Mouse (Mus musculus): Measurements from ENCODE around the gene Fam83f. TPM values are rescaled to one million over a fixed set of nuclear protein-coding genes. Genes with fewer than 3 reads are reported as not detected.

Fam83f gene
- polyA plus RNA-seq, 1 experiment from 2014 or later = 1.6 TPM

GRCm38 (mm10) chr15:80674700-80675099 is 3.1 kb downstream of the Fam83f start:
- Histone ChIP-seq H3K4me1 (peaks cover 18% of the 10 kb centered on the region), H3K4me3 (no peak overlapping the region), H3K9ac (no peak overlapping the region), H3K4me2 (replicated peaks) (no peak overlapping the region), H3K9me3 (no peaks in the 10 kb centered on the region), H3K27me3 (peaks cover 51% of the 10 kb centered on the region), H3K36me3 (no peaks in the 10 kb centered on the region), H3K27ac (no peak overlapping the region)
- ATAC-seq (ENCODE audit: low FRiP score, low read depth) = no peak
- WGBS = 78% methylated on average over 6 of the region's 6 CpGs

DNA sequence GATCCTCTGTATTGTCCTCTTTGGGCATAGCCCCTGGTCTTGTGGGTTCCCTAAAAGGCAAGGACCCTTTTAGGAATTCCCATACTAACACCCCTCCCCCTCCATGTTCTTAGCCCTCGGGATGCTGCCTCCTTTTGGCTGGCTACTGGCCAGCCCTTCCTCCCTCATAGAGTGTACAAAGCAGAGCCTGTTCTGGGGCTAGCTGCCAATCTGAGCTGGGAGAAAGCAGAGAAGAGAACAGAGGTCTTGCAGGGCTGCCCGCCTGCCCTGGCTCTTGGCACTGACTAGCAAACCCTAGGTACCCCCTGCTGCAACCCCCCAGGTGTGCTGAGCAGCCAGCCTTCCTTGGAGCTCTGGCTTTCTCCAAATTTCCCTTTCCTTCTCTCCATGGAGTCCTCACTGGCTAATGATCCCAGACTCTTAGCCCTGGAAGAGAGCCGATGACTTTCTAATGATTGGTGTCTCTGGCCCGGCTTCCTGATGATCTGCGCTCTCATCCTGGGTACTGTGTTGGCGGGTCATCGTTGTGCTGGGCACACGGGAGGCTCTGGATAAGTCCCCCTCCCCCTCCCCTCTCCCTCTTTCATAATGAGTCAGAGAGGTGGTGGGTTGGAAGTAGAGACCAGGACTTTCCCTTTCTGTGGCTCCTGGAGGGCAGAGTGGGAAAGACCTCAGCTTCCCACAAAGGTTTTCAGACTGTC is 8.0 kb downstream of the Fam83f start:
- Histone ChIP-seq H3K9ac (peak overlapping the region; percentile 35; the same call in 1 of the 2 replicates), H3K27ac (peak overlapping the region; percentile 73; the same call in 1 of the 2 replicates), H3K9me3 (no peaks in the 10 kb centered on the region), H3K4me3 (no peak overlapping the region), H3K4me2 (replicated peaks) (peak overlapping the region; percentile 34), H3K4me1 (peaks cover 31% of the 10 kb centered on the region), H3K27me3 (peaks cover 6% of the 10 kb centered on the region), H3K36me3 (no peaks in the 10 kb centered on the region)
- 49% methylated on average over 8 of the region's 8 CpGs for WGBS
- ATAC-seq (ENCODE audit: low FRiP score, low read depth) = peak; percentile 64; the same call in 1 of the 2 replicates

GRCm38 (mm10) chr15:80680347-80681030 is 8.8 kb downstream of the Fam83f start:
- Histone ChIP-seq H3K27me3 (peaks cover 3% of the 10 kb centered on the region; the same call in 1 of the 2 replicates), H3K4me2 (replicated peaks) (no peak overlapping the region), H3K27ac (no peak overlapping the region), H3K4me1 (peaks cover 31% of the 10 kb centered on the region), H3K4me3 (no peak overlapping the region), H3K9ac (no peak overlapping the region), H3K9me3 (no peaks in the 10 kb centered on the region), H3K36me3 (no peaks in the 10 kb centered on the region)
- 64% methylated on average over 7 of the region's 7 CpGs for WGBS
- ATAC-seq (ENCODE audit: low FRiP score, low read depth) = peak; percentile 48; the same call in 1 of the 2 replicates

DNA sequence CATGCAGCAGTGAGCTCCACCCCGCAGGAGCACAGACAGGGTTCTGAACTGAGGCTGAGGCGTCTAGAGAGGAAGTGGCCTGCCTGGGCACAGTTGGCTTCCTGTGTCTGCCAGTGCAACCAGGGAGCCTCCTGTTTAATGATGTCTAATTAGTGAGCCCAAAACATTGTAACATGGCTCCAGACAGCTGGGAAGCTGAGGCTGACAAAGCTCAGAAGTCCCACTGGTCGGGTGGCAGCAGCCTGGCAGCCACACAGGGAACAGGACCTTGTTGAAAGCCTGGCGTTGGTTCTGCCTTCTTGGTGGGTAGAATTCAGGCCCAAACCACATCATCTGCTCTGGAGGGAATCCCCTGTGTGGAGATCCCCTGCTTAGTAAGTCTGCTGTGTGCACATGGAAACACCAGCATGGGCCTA is 9.8 kb downstream of the Fam83f start:
- Histone ChIP-seq H3K27ac (no peak overlapping the region), H3K27me3 (0 out of 2 replicates have a peak, but pooled peaks cover 4% of the 10 kb centered on the region), H3K4me1 (peaks cover 31% of the 10 kb centered on the region), H3K4me2 (replicated peaks) (no peak overlapping the region), H3K36me3 (no peaks in the 10 kb centered on the region), H3K4me3 (no peak overlapping the region), H3K9me3 (no peaks in the 10 kb centered on the region), H3K9ac (no peak overlapping the region)
- WGBS = 42% methylated on average over 4 of the region's 4 CpGs
- ATAC-seq (ENCODE audit: low FRiP score, low read depth) = no peak

- no peaks in the 10 kb centered on the region for H3K9me3 ChIP-seq
- no peak overlapping the region for H3K4me2 ChIP-seq (replicated peaks)
- no peak overlapping the region for H3K4me3 ChIP-seq
- ATAC-seq (ENCODE audit: low FRiP score, low read depth) = no peak
- peaks cover 31% of the 10 kb centered on the region for H3K4me1 ChIP-seq
- H3K36me3 ChIP-seq = no peaks in the 10 kb centered on the region
- no peak overlapping the region for H3K9ac ChIP-seq
- H3K27ac ChIP-seq = no peak overlapping the region
- 0 out of 2 replicates have a peak, but pooled peaks cover 4% of the 10 kb centered on the region for H3K27me3 ChIP-seq
- 86% methylated on average over 8 of the region's 8 CpGs for WGBS
Measured at GRCm38 (mm10) chr15:80682343-80682742, 10.7 kb downstream of the Fam83f start.

DNA sequence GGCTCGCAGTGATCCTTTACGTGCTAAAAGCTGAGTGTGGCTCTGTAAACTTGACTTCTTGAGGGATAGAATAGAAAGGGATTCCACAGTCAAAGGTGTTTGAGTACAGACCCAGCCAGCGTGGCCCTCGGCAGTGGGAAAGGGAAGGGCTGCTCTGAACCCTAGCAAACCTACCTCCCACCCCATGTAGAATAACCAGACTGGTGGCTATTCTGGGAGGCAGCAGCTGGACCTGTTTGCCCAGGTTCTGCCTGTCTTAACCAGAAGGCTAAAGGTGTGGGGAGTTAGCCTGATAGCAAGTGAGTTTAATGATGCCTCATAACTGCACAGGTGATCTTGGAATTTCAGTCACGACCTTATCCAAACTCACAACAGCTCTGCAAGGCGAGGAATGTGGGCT is 11.5 kb downstream of the Fam83f start:
- peaks cover 31% of the 10 kb centered on the region for H3K4me1 ChIP-seq
- no peak for ATAC-seq (ENCODE audit: low FRiP score, low read depth)
- H3K4me2 ChIP-seq (replicated peaks) = no peak overlapping the region
- 0 out of 2 replicates have a peak, but pooled peaks cover 4% of the 10 kb centered on the region for H3K27me3 ChIP-seq
- 66% methylated on average over 6 of the region's 6 CpGs for WGBS
- no peak overlapping the region for H3K9ac ChIP-seq
- H3K36me3 ChIP-seq = no peaks in the 10 kb centered on the region
- no peaks in the 10 kb centered on the region for H3K9me3 ChIP-seq
- H3K27ac ChIP-seq = no peak overlapping the region
- no peak overlapping the region for H3K4me3 ChIP-seq

DNA sequence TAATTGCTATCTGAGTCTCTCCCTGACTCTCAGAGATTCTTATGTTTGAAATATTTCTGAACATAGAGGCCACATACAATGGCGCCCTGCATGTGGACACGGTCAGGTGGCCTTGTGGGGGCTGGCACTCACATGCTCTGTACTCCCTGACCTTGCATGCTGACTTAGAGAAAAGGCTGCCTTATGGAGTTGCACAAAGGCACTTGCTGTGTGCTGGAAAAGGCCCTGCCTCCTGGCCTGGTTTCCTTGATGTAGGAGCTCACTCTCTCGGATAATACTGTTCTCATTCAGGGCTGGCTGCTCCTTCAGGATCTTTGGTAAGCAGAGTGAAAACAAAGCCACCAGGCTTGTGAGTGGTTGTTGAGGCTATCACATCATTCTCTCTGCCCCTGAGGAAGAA is 12.3 kb downstream of the Fam83f start:
- Histone ChIP-seq H3K36me3 (no peaks in the 10 kb centered on the region), H3K4me1 (peaks cover 30% of the 10 kb centered on the region), H3K27me3 (0 out of 2 replicates have a peak, but pooled peaks cover 4% of the 10 kb centered on the region), H3K4me3 (no peak overlapping the region), H3K9ac (no peak overlapping the region), H3K27ac (no peak overlapping the region), H3K9me3 (no peaks in the 10 kb centered on the region), H3K4me2 (replicated peaks) (no peak overlapping the region)
- no peak for ATAC-seq (ENCODE audit: low FRiP score, low read depth)
- 76% methylated on average over 3 of the region's 3 CpGs for WGBS

GRCm38 (mm10) chr15:80684786-80685602 is 13.3 kb downstream of the Fam83f start:
- H3K27me3 ChIP-seq = 0 out of 2 replicates have a peak, but pooled peaks cover 4% of the 10 kb centered on the region
- H3K27ac ChIP-seq = no peak overlapping the region
- 17% methylated on average over 8 of the region's 8 CpGs for WGBS
- ATAC-seq (ENCODE audit: low FRiP score, low read depth) = no peak
- H3K4me3 ChIP-seq = no peak overlapping the region
- H3K9me3 ChIP-seq = no peaks in the 10 kb centered on the region
- H3K4me1 ChIP-seq = peaks cover 20% of the 10 kb centered on the region
- no peak overlapping the region for H3K4me2 ChIP-seq (replicated peaks)
- H3K9ac ChIP-seq = no peak overlapping the region
- no peaks in the 10 kb centered on the region for H3K36me3 ChIP-seq

DNA sequence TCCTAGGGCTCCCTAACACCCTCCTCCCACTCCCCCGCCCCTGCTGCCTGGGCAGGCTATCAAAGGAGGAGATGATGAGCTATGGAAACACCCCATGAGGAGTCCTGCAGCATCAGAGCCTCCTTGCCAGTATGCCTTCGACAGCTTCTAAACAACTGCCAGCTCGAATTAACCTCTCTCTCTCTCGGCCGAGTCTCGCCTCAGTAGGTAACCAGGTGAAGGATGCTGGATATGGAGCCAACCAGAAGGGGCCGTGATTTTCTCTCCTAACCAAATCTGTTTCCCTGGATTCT is 13.9 kb downstream of the Fam83f start:
- Histone ChIP-seq H3K36me3 (no peaks in the 10 kb centered on the region), H3K27me3 (0 out of 2 replicates have a peak, but pooled peaks cover 4% of the 10 kb centered on the region), H3K4me1 (peaks cover 14% of the 10 kb centered on the region), H3K9me3 (no peaks in the 10 kb centered on the region), H3K27ac (no peak overlapping the region), H3K9ac (no peak overlapping the region), H3K4me3 (no peak overlapping the region), H3K4me2 (replicated peaks) (no peak overlapping the region)
- WGBS = 14% methylated on average over 7 of the region's 7 CpGs
- no peak for ATAC-seq (ENCODE audit: low FRiP score, low read depth)

DNA sequence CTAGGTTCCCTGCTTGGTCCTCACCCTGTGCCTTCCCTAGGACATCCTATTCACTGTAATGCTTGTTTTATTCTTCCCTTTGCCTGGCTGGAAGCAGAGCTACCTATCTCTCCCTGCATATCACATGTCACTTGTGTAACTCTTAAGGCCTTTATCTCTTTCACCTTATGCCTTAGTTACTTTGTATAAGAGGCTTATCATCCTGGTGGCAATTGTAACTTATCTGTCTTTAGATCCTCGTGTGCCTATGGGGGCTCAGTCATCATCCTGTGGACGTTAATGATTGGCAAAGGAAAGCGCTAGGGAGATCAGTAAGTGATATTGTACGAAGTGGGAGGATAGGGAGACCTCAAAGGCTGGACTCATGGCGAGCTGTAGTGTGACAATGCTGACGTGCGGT is 16.9 kb downstream of the Fam83f start:
- Histone ChIP-seq H3K9ac (no peak overlapping the region), H3K36me3 (no peaks in the 10 kb centered on the region), H3K27ac (no peak overlapping the region), H3K9me3 (no peaks in the 10 kb centered on the region), H3K4me2 (replicated peaks) (no peak overlapping the region), H3K27me3 (0 out of 2 replicates have a peak, but pooled peaks cover 4% of the 10 kb centered on the region), H3K4me3 (no peak overlapping the region), H3K4me1 (peaks cover 7% of the 10 kb centered on the region)
- WGBS = 79% methylated on average over 7 of the region's 7 CpGs
- no peak for ATAC-seq (ENCODE audit: low FRiP score, low read depth)

DNA sequence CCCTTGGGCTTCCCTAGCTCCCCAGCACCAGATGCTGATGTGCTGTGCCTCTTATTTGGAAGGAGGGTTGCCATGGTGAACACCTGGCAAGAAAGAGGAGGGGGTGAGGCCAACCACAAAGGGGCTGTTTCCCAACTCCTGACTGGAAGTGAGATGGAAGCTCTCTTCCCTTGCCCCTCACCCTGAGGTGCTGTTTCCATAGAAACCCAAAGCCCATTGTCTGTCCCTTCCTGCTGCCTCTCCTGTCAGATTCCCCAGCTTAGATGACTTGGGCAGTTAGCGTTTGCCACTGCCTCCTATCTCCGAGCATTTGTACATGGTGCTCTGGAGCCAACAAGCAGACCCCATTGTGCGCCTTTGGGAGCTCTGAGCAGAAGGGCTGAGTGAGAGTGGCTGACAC is 21.8 kb downstream of the Fam83f start:
- Histone ChIP-seq H3K9me3 (no peaks in the 10 kb centered on the region), H3K36me3 (no peaks in the 10 kb centered on the region), H3K4me3 (no peak overlapping the region), H3K27ac (no peak overlapping the region), H3K27me3 (0 out of 2 replicates have a peak, but pooled peaks cover 3% of the 10 kb centered on the region), H3K4me1 (peaks cover 29% of the 10 kb centered on the region), H3K9ac (0 out of 2 replicates have a peak overlapping the region, but pooled peaks have one; percentile 8), H3K4me2 (replicated peaks) (no peak overlapping the region)
- no peak for ATAC-seq (ENCODE audit: low FRiP score, low read depth)
- 58% methylated on average over 3 of the region's 3 CpGs for WGBS
